Mouse (Mus musculus): ENCODE results near the gene Zfp239. TPM values are rescaled to one million over a fixed set of nuclear protein-coding genes. Genes with fewer than 3 reads are reported as not detected.
A peak's percentile ranks its signal among the peaks of the same experiment; 100 is the strongest.

The Zfp239 gene
- total and polyA plus RNA-seq, 2 experiments from 2014 or later, result 13.6 to 22.1 TPM

DNA sequence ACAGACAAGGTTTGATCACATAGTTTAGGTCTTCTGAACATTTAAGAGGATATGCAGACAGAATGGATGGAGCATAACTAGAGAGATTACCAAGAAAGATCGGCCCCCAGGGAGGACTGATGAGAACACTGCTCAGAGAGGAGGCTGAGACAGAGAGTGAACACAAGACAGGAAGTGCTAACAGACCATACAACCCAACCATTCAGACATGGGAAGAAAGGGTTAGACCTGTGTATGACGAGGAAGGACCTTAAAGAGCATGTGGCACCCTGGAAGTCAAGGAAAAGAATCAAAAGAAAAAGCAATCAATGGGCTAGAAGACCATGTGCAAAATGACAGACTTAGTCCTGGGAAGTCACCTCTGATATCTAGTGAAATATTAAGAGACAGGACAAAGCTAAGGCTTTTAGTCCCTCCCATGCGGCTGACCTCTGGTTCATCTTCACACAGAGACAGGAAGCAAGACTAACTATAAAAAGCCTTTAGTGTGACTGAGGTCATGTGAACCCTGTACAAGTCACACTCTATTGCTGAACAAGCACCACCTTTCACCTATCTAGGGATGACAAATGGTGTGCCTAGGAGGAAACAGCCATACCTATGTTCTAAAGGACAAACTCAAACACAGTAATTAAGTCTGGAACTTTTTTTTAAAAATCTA is 12.9 kb downstream of the Zfp239 start:
- ATAC-seq, result no peak

GRCm38 (mm10) chr6:117878700-117879407 is 17.0 kb downstream of the Zfp239 start:
- 12% methylated on average over 26 of the region's 26 CpGs for WGBS

More for the DNA sequence above, 12.9 kb downstream of the Zfp239 start:
- Histone ChIP-seq H3K4me2 (ENCODE audit: low read depth, low read length) (no peak overlapping the region), H3K9ac (replicated peaks; ENCODE audit: low read length) (no peak overlapping the region), H3K27ac (no peak overlapping the region), H3K4me1 (ENCODE audit: insufficient read depth, low read length) (no peaks in the 10 kb centered on the region), H3K27me3 (ENCODE audit: insufficient read depth, low read length) (no peaks in the 10 kb centered on the region), H3K9me3 (ENCODE audit: low read length) (no peaks in the 10 kb centered on the region), H3K36me3 (ENCODE audit: insufficient read depth, low read length) (0 out of 2 replicates have a peak, but pooled peaks cover 4% of the 10 kb centered on the region), H3K4me3 (ENCODE audit: low read length) (no peak overlapping the region)
- 78% methylated on average over 3 of the region's 3 CpGs for WGBS
- DNase-seq (ENCODE audit: low spot score), result no peak
- TF ChIP-seq CTCF (IDR thresholded peaks at IDR 0.05; ENCODE audit: low read depth), result no peak

DNA sequence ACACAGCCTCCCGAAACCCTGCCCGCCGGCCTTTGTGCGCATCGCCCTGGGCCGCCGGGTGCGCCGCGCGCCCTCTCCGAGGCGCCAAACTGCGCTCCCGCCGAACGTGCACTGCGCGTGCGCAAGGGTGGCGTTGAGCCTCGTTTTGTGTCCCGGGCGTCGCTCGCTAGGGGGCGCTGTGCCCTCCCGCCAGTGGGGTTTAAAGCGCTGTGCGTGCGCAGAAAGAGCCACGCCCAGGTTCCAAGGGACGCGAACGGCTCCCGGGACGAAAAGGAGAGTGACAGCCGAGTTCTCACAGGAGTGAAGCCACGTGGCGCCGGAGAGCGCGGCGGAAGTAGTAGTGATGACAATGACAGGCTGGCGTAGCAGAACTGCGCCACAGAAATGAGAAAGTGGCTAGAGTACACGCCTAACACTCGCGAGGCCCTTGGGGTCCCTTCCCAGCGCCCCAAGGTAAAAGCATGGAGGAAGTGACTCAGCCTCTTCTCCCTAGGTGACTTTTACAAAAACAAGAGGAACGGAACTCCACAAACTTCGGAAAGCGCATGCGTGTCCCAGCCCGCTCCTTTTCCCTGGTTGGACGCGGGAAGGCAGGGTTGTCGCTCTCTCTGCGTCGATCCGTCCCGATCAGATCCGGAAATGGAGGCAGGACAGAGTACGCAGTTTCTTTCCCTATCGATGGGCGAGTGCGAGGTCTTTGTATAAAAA is 17.7 kb downstream of the Zfp239 start:
- ATAC-seq (peak; percentile 95), DNase-seq (ENCODE audit: low spot score) (peak; percentile 100)
- peak; percentile 97 for TF ChIP-seq CTCF (IDR thresholded peaks at IDR 0.05; ENCODE audit: low read depth)
- peak overlapping the region; percentile 99 for H3K27ac ChIP-seq
- under 1% methylated on average over 67 of the region's 67 CpGs for WGBS
- no peaks in the 10 kb centered on the region for H3K36me3 ChIP-seq (ENCODE audit: insufficient read depth, low read length)
- peak overlapping the region; percentile 56 for H3K4me3 ChIP-seq (ENCODE audit: low read length)
- H3K9ac ChIP-seq (replicated peaks; ENCODE audit: low read length), result peak overlapping the region; percentile 62
- peak overlapping the region; percentile 70 for H3K4me2 ChIP-seq (ENCODE audit: low read depth, low read length)
- H3K9me3 ChIP-seq (ENCODE audit: low read length), result no peaks in the 10 kb centered on the region
- H3K27me3 ChIP-seq (ENCODE audit: insufficient read depth, low read length), result no peaks in the 10 kb centered on the region
- no peaks in the 10 kb centered on the region for H3K4me1 ChIP-seq (ENCODE audit: insufficient read depth, low read length)

More at GRCm38 (mm10) chr6:117878700-117879407, 17.0 kb downstream of the Zfp239 start:
- Histone ChIP-seq H3K4me3 (ENCODE audit: low read length) (peak overlapping the region; percentile 56), H3K36me3 (ENCODE audit: insufficient read depth, low read length) (no peaks in the 10 kb centered on the region), H3K27ac (peak overlapping the region; percentile 99), H3K27me3 (ENCODE audit: insufficient read depth, low read length) (no peaks in the 10 kb centered on the region), H3K9me3 (ENCODE audit: low read length) (no peaks in the 10 kb centered on the region), H3K9ac (replicated peaks; ENCODE audit: low read length) (peak overlapping the region; percentile 62), H3K4me1 (ENCODE audit: insufficient read depth, low read length) (no peaks in the 10 kb centered on the region), H3K4me2 (ENCODE audit: low read depth, low read length) (peak overlapping the region; percentile 70)
- TF ChIP-seq CTCF (IDR thresholded peaks at IDR 0.05; ENCODE audit: low read depth), result no peak
- peak; percentile 94 for DNase-seq (ENCODE audit: low spot score)
- peak; percentile 90 for ATAC-seq

DNA sequence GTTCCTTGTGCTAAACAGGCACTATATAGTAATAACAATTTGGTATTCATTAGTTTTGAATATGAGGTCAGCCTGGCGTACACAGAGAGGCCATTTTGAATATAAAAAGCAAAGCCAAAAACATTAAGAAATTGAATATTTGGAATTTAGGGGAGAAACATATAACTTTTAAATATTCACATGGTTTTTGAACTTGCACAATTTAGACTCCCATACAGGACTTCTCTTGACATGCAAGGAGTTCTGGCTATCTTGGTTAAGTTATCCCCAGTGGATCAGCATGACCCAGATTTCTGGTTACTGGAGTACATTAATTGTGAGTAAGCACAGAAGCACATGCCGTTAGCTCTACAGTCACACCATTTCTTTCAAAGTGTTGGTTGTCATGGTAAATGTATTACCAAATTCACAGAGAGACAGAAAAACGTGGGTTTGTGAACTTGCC is 18.5 kb downstream of the Zfp239 start:
- no peak for TF ChIP-seq CTCF (IDR thresholded peaks at IDR 0.05; ENCODE audit: low read depth)
- Histone ChIP-seq H3K27ac (peak overlapping the region; percentile 99), H3K4me1 (ENCODE audit: insufficient read depth, low read length) (no peaks in the 10 kb centered on the region), H3K4me2 (ENCODE audit: low read depth, low read length) (peak overlapping the region; percentile 70), H3K36me3 (ENCODE audit: insufficient read depth, low read length) (no peaks in the 10 kb centered on the region), H3K9me3 (ENCODE audit: low read length) (no peaks in the 10 kb centered on the region), H3K9ac (replicated peaks; ENCODE audit: low read length) (peak overlapping the region; percentile 62), H3K4me3 (ENCODE audit: low read length) (peak overlapping the region; percentile 56), H3K27me3 (ENCODE audit: insufficient read depth, low read length) (no peaks in the 10 kb centered on the region)
- WGBS, result 35% methylated on average over 3 of the region's 3 CpGs
- ATAC-seq, result no peak
- peak; percentile 18 for DNase-seq (ENCODE audit: low spot score)

GRCm38 (mm10) chr6:117881229-117881628 is 19.3 kb downstream of the Zfp239 start:
- Histone ChIP-seq H3K9ac (replicated peaks; ENCODE audit: low read length) (no peak overlapping the region), H3K4me3 (ENCODE audit: low read length) (no peak overlapping the region), H3K36me3 (ENCODE audit: insufficient read depth, low read length) (no peaks in the 10 kb centered on the region), H3K4me2 (ENCODE audit: low read depth, low read length) (no peak overlapping the region), H3K27me3 (ENCODE audit: insufficient read depth, low read length) (no peaks in the 10 kb centered on the region), H3K9me3 (ENCODE audit: low read length) (no peaks in the 10 kb centered on the region), H3K27ac (peak overlapping the region; percentile 99; the same call in 1 of the 2 replicates), H3K4me1 (ENCODE audit: insufficient read depth, low read length) (no peaks in the 10 kb centered on the region)
- DNase-seq (ENCODE audit: low spot score), result no peak
- no peak for ATAC-seq
- 39% methylated on average over 7 of the region's 7 CpGs for WGBS
- TF ChIP-seq CTCF (IDR thresholded peaks at IDR 0.05; ENCODE audit: low read depth), result no peak

DNA sequence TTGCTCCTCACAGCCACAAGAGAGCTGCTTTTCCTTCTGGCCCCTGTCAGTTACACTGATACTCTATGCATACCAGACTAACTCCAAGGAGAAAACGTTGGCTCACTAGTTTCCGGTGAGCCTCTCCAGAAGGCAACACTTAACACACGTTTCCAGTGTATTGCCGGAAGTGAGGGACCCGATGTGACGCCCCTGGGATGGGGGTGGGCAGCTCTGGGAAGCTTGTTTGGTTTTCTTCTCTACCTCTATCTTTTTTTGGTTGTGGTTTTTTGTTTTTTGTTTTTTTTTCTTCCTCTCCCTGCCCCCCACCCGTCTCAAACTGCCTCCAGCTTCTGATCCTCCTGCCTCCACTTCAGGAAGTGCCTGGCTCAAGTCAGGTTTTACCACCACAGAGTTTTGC is 20.1 kb downstream of the Zfp239 start:
- no peak overlapping the region for H3K4me3 ChIP-seq (ENCODE audit: low read length)
- no peaks in the 10 kb centered on the region for H3K4me1 ChIP-seq (ENCODE audit: insufficient read depth, low read length)
- no peaks in the 10 kb centered on the region for H3K27me3 ChIP-seq (ENCODE audit: insufficient read depth, low read length)
- H3K27ac ChIP-seq, result no peak overlapping the region
- 78% methylated on average over 7 of the region's 7 CpGs for WGBS
- ATAC-seq, result no peak
- H3K4me2 ChIP-seq (ENCODE audit: low read depth, low read length), result no peak overlapping the region
- H3K9me3 ChIP-seq (ENCODE audit: low read length), result no peaks in the 10 kb centered on the region
- no peaks in the 10 kb centered on the region for H3K36me3 ChIP-seq (ENCODE audit: insufficient read depth, low read length)
- TF ChIP-seq CTCF (IDR thresholded peaks at IDR 0.05; ENCODE audit: low read depth), result no peak
- H3K9ac ChIP-seq (replicated peaks; ENCODE audit: low read length), result no peak overlapping the region
- no peak for DNase-seq (ENCODE audit: low spot score)
